Mouse (Mus musculus) left cerebral cortex, postnatal 10 days (tissue): ENCODE data around the gene Anxa3. TPM values are rescaled to one million over a fixed set of nuclear protein-coding genes. Genes with fewer than 3 reads are reported as not detected.

Source experiments
- total RNA-seq, 2 experiments: library from RNA; stranded (reverse); gene quantifications; 2 replicates each; pipeline ENCODE4 v1.2.3; 2021

The Anxa3 gene
- total RNA-seq, 2 experiments from 2014 or later: 19.7 to 22.1 TPM

Other genes with a start within 250 kb of the Anxa3 start
- 10 to 100 TPM; 14.3 to 14.8 TPM for gene Bmp2k, start 204.3 kb downstream of the Anxa3 start, total RNA-seq